12 mouse cellular contexts compared by ENCODE assay signal in genomic region chr4:148326791-148327190, GRCm38 (mm10). TPM values are rescaled to one million over a fixed set of nuclear protein-coding genes. Genes with fewer than 3 reads are reported as not detected.
DNase-seq lines count a peak whose midpoint lies in the region; ATAC-seq and TF ChIP-seq lines count a peak whose summit lies in the region.
"Had no signal": no experiment of that assay in that cellular context is flagged by ENCODE, and none has a peak within 500 bp of the region (broad histone marks: within the 10 kb centered on the region; RNA-seq: fewer than 3 reads in every experiment).

No protein-coding gene starts in this region.

- no peak overlapping the region for H3K4me2 ChIP-seq in hindbrain, postnatal 0 days (ENCODE audit: low read depth, low read length)
- H3K4me2 ChIP-seq in embryonic facial prominence, embryonic 12.5 days (replicated peaks), result peak overlapping the region; percentile 33
- H3K4me2 ChIP-seq in hindbrain, embryonic 14.5 days (replicated peaks), result peak overlapping the region; percentile 47
- peak overlapping the region; percentile 39 for H3K4me2 ChIP-seq in midbrain, embryonic 14.5 days (ENCODE audit: low read length)
- no peak overlapping the region for H3K4me2 ChIP-seq in heart, embryonic 11.5 days

- peak overlapping the region; percentile 80 for H3K27ac ChIP-seq in hindbrain, embryonic 10.5 days
- no peak overlapping the region for H3K27ac ChIP-seq in hindbrain, postnatal 0 days
- H3K27ac ChIP-seq in embryonic facial prominence, embryonic 12.5 days, result no peak overlapping the region
- peak overlapping the region; percentile 34; the same call in 1 of the 2 replicates for H3K27ac ChIP-seq in hindbrain, embryonic 14.5 days
- peak overlapping the region; percentile 76 for H3K27ac ChIP-seq in midbrain, embryonic 14.5 days (replicated peaks; ENCODE audit: low read depth, low read length)
- H3K27ac ChIP-seq in heart, embryonic 11.5 days (ENCODE audit: low read depth, low read length), result no peak overlapping the region
- H3K27ac ChIP-seq: heart, embryonic 10.5 days; liver, embryonic 14.5 days had no signal

- no peak for DNase-seq in hindbrain, embryonic 10.5 days (ENCODE audit: low spot score)
- DNase-seq in hindbrain, postnatal 0 days (ENCODE audit: low spot score), result no peak
- no peak for DNase-seq in hindbrain, embryonic 14.5 days (ENCODE audit: low spot score)
- DNase-seq in midbrain, embryonic 14.5 days, result no peak
- no peak for DNase-seq in heart, postnatal 10 days
- no peak for DNase-seq in gastrocnemius, postnatal 14 days
- DNase-seq: cerebellum, adult 18-20 months had no signal

- WGBS in hindbrain, embryonic 10.5 days, result 50% methylated on average over 8 of the region's 8 CpGs
- 40% methylated on average over 8 of the region's 8 CpGs for WGBS in hindbrain, postnatal 0 days
- 45% methylated on average over 8 of the region's 8 CpGs for WGBS in embryonic facial prominence, embryonic 12.5 days
- WGBS in hindbrain, embryonic 14.5 days, result 28% methylated on average over 8 of the region's 8 CpGs
- WGBS in midbrain, embryonic 14.5 days, result 27% methylated on average over 8 of the region's 8 CpGs
- WGBS in heart, embryonic 11.5 days (ENCODE audit: insufficient replicate concordance), result 56% methylated on average over 8 of the region's 8 CpGs

- no peak for ATAC-seq in hindbrain, postnatal 0 days
- ATAC-seq in embryonic facial prominence, embryonic 12.5 days (ENCODE audit: insufficient number of reproducible peaks, insufficient read depth, low FRiP score, low TSS enrichment), result peak; percentile 6; the same call in 1 of the 2 replicates
- ATAC-seq in hindbrain, embryonic 14.5 days (ENCODE audit: low FRiP score), result no peak
- peak; percentile 13; the same call in 1 of the 2 replicates for ATAC-seq in midbrain, embryonic 14.5 days (ENCODE audit: low FRiP score, low TSS enrichment)
- no peak for ATAC-seq in heart, embryonic 11.5 days (replicated peaks; ENCODE audit: insufficient number of reproducible peaks, low FRiP score, low TSS enrichment)

- H3K4me1 ChIP-seq in hindbrain, embryonic 10.5 days (replicated peaks), result peaks cover 74% of the 10 kb centered on the region
- H3K4me1 ChIP-seq in hindbrain, postnatal 0 days (ENCODE audit: insufficient read depth, low read length), result peaks cover 13% of the 10 kb centered on the region
- H3K4me1 ChIP-seq in embryonic facial prominence, embryonic 12.5 days, result peaks cover 41% of the 10 kb centered on the region
- peaks cover 50% of the 10 kb centered on the region for H3K4me1 ChIP-seq in hindbrain, embryonic 14.5 days (replicated peaks; ENCODE audit: control insufficient read depth, insufficient read depth, low read length)
- peaks cover 51% of the 10 kb centered on the region for H3K4me1 ChIP-seq in midbrain, embryonic 14.5 days (ENCODE audit: control insufficient read depth, insufficient read depth, low read length)
- H3K4me1 ChIP-seq in heart, embryonic 11.5 days (ENCODE audit: control insufficient read depth, insufficient read depth, low read length), result no peaks in the 10 kb centered on the region

- H3K27me3 ChIP-seq in hindbrain, embryonic 10.5 days (ENCODE audit: insufficient read depth, poor library complexity, severe bottlenecking), result peaks cover 26% of the 10 kb centered on the region
- no peaks in the 10 kb centered on the region; the same call in 1 of the 2 replicates for H3K27me3 ChIP-seq in hindbrain, postnatal 0 days (ENCODE audit: insufficient read depth, low read length)
- peaks cover 3% of the 10 kb centered on the region; the same call in 1 of the 2 replicates for H3K27me3 ChIP-seq in embryonic facial prominence, embryonic 12.5 days
- H3K27me3 ChIP-seq in hindbrain, embryonic 14.5 days (ENCODE audit: control insufficient read depth, insufficient read depth, low read length), result no peaks in the 10 kb centered on the region
- no peaks in the 10 kb centered on the region for H3K27me3 ChIP-seq in midbrain, embryonic 14.5 days (ENCODE audit: control insufficient read depth, insufficient read depth, low read length)
- H3K27me3 ChIP-seq in heart, embryonic 11.5 days (ENCODE audit: control insufficient read depth, insufficient read depth, low read length), result peaks cover 12% of the 10 kb centered on the region; the same call in 1 of the 2 replicates

- no peaks in the 10 kb centered on the region for H3K9me3 ChIP-seq in hindbrain, embryonic 10.5 days
- H3K9me3 ChIP-seq in hindbrain, postnatal 0 days (ENCODE audit: low read length), result no peaks in the 10 kb centered on the region
- no peaks in the 10 kb centered on the region for H3K9me3 ChIP-seq in embryonic facial prominence, embryonic 12.5 days
- no peaks in the 10 kb centered on the region for H3K9me3 ChIP-seq in hindbrain, embryonic 14.5 days (ENCODE audit: control insufficient read depth, low read length)
- H3K9me3 ChIP-seq in midbrain, embryonic 14.5 days (ENCODE audit: control insufficient read depth, low read length), result no peaks in the 10 kb centered on the region
- H3K9me3 ChIP-seq in heart, embryonic 11.5 days (replicated peaks; ENCODE audit: control insufficient read depth, low read length), result no peaks in the 10 kb centered on the region
- H3K9me3 ChIP-seq: heart, embryonic 10.5 days had no signal

- no peaks in the 10 kb centered on the region for H3K36me3 ChIP-seq in hindbrain, embryonic 10.5 days
- H3K36me3 ChIP-seq in hindbrain, postnatal 0 days (ENCODE audit: insufficient read depth, low read length), result no peaks in the 10 kb centered on the region
- no peaks in the 10 kb centered on the region for H3K36me3 ChIP-seq in embryonic facial prominence, embryonic 12.5 days
- no peaks in the 10 kb centered on the region for H3K36me3 ChIP-seq in hindbrain, embryonic 14.5 days (replicated peaks; ENCODE audit: control insufficient read depth, insufficient read depth)
- H3K36me3 ChIP-seq in midbrain, embryonic 14.5 days (ENCODE audit: control insufficient read depth, insufficient read depth, low read length), result no peaks in the 10 kb centered on the region
- H3K36me3 ChIP-seq in heart, embryonic 11.5 days (ENCODE audit: control insufficient read depth, insufficient read depth, low read length), result no peaks in the 10 kb centered on the region
- H3K36me3 ChIP-seq: heart, embryonic 10.5 days had no signal

- TF ChIP-seq CTCF in hindbrain, postnatal 0 days (IDR thresholded peaks at IDR 0.05; ENCODE audit: low read depth), result no peak

- intact Hi-C loops in heart, postnatal 10 days (cut with DNase I), result no loop called here
- intact Hi-C loops in gastrocnemius, postnatal 14 days (cut with DNase I; ENCODE audit: low total_unique reads), result no loop called here

- peak overlapping the region; percentile 34; the same call in 1 of the 2 replicates for H3K4me3 ChIP-seq in hindbrain, embryonic 10.5 days
- H3K4me3 ChIP-seq in hindbrain, postnatal 0 days (ENCODE audit: low read length), result no peak overlapping the region
- no peak overlapping the region for H3K4me3 ChIP-seq in embryonic facial prominence, embryonic 12.5 days
- H3K4me3 ChIP-seq in hindbrain, embryonic 14.5 days (replicated peaks; ENCODE audit: low read length), result no peak overlapping the region
- no peak overlapping the region for H3K4me3 ChIP-seq in midbrain, embryonic 14.5 days (replicated peaks; ENCODE audit: low read depth, low read length)
- H3K4me3 ChIP-seq in heart, embryonic 11.5 days (ENCODE audit: low read depth, low read length), result no peak overlapping the region

- no peak overlapping the region for H3K9ac ChIP-seq in hindbrain, postnatal 0 days (replicated peaks; ENCODE audit: low read length)
- H3K9ac ChIP-seq in embryonic facial prominence, embryonic 12.5 days, result no peak overlapping the region
- no peak overlapping the region for H3K9ac ChIP-seq in hindbrain, embryonic 14.5 days
- H3K9ac ChIP-seq in midbrain, embryonic 14.5 days (replicated peaks; ENCODE audit: low read length), result no peak overlapping the region; the same call in 1 of the 2 replicates
- H3K9ac ChIP-seq in heart, embryonic 11.5 days (ENCODE audit: low read depth, low read length), result no peak overlapping the region
- H3K9ac ChIP-seq: liver, embryonic 14.5 days had no signal

RNA-seq across cellular contexts. Expression of gene Disp3, which starts 39.0 kb away (rescaled TPM):
- polyA plus RNA-seq in hindbrain, embryonic 10.5 days (2016; fragmentation: Nextera tagmentation; extraction: Ambion mirVana), result 3.7 and 10.7 TPM in 2 replicates
- 31.6 and 53.0 TPM in 2 replicates for total RNA-seq in hindbrain, postnatal 0 days (2014; rRNA removed)
- 7.7 and 8.4 TPM in 2 replicates for polyA plus RNA-seq in hindbrain, postnatal 0 days (2015; fragmentation: Nextera tagmentation; extraction: Ambion mirVana)
- 0.65 and 0.74 TPM in 2 replicates for polyA plus RNA-seq in embryonic facial prominence, embryonic 12.5 days (2016; fragmentation: Nextera tagmentation; extraction: Ambion mirVana)
- 16.6 and 16.9 TPM in 2 replicates for polyA plus RNA-seq in hindbrain, embryonic 14.5 days (2014; fragmentation: Nextera tagmentation; extraction: Ambion mirVana)
- polyA plus RNA-seq in midbrain, embryonic 14.5 days (2014; fragmentation: Nextera tagmentation; extraction: Ambion mirVana), result 10.6 and 11.8 TPM in 2 replicates
- under 1 TPM in 1 of 2 experiments, not detected in 1; 0.14 TPM for total RNA-seq in heart, postnatal 10 days (2021)
- polyA plus RNA-seq in heart, embryonic 11.5 days (2014; fragmentation: Nextera tagmentation; extraction: Ambion mirVana), result 0.06 TPM in 1 of 2 replicates, not detected in the other
- under 1 TPM; 0.10 to 0.13 TPM for total RNA-seq in gastrocnemius, postnatal 14 days (2021)
- total RNA-seq: hematopoietic stem cell, adult 5-6 weeks had no signal
- polyA plus RNA-seq: liver, embryonic 14.5 days had no signal

Comparison
In these comparisons a context has a peak if more than half of its experiments do, and no peak if none do; other contexts are left out.
1. H3K27ac ChIP-seq: peak in hindbrain, embryonic 10.5 days (single experiment), hindbrain, embryonic 14.5 days (single experiment) and midbrain, embryonic 14.5 days (single experiment); none in hindbrain, postnatal 0 days (single experiment), embryonic facial prominence, embryonic 12.5 days (single experiment) and heart, embryonic 11.5 days (single experiment).
2. H3K4me2 ChIP-seq: peak in embryonic facial prominence, embryonic 12.5 days (single experiment), hindbrain, embryonic 14.5 days (single experiment) and midbrain, embryonic 14.5 days (single experiment); none in hindbrain, postnatal 0 days (single experiment) and heart, embryonic 11.5 days (single experiment).
3. ATAC-seq: peak in embryonic facial prominence, embryonic 12.5 days (single experiment) and midbrain, embryonic 14.5 days (single experiment); none in hindbrain, postnatal 0 days (single experiment), hindbrain, embryonic 14.5 days (single experiment) and heart, embryonic 11.5 days (single experiment).